Mouse (Mus musculus): Measurements from ENCODE around the gene Gprin2.

Gene Gprin2

GRCm38 (mm10) chr14:34201231-34202035, at the start of gene Gprin2:
TSS of gene Gprin2 (minus strand) at chr14:34201653.
- DNase-seq, result peak; percentile 38

- no peak for DNase-seq
Measured at GRCm38 (mm10) chr14:34240676-34241075, 39.2 kb upstream of the Gprin2 start.

- no peak for DNase-seq
Measured at GRCm38 (mm10) chr14:34240263-34240662, 38.8 kb upstream of the Gprin2 start.

GRCm38 (mm10) chr14:34234630-34235380, 33.4 kb upstream of the Gprin2 start:
- DNase-seq, result peak; percentile 83

GRCm38 (mm10) chr14:34233846-34234245, 32.4 kb upstream of the Gprin2 start:
- DNase-seq, result no peak

GRCm38 (mm10) chr14:34232866-34233680, 31.6 kb upstream of the Gprin2 start:
- DNase-seq, result no peak

GRCm38 (mm10) chr14:34232340-34232739, 30.9 kb upstream of the Gprin2 start:
- DNase-seq, result no peak

- no peak for DNase-seq
Measured at GRCm38 (mm10) chr14:34228830-34229506, 27.5 kb upstream of the Gprin2 start.

- no peak for DNase-seq
Measured at GRCm38 (mm10) chr14:34227981-34228380, 26.5 kb upstream of the Gprin2 start.

- DNase-seq, result peak; percentile 15
Measured at GRCm38 (mm10) chr14:34226566-34226965, 25.1 kb upstream of the Gprin2 start.

- DNase-seq, result no peak
Measured at GRCm38 (mm10) chr14:34225986-34226385, 24.5 kb upstream of the Gprin2 start.

GRCm38 (mm10) chr14:34223362-34223898, 22.0 kb upstream of the Gprin2 start:
- DNase-seq, result no peak

GRCm38 (mm10) chr14:34221416-34222077, 20.1 kb upstream of the Gprin2 start:
- no peak for DNase-seq

- DNase-seq, result no peak
Measured at GRCm38 (mm10) chr14:34220426-34220825, 19.0 kb upstream of the Gprin2 start.

- DNase-seq, result peak; percentile 12
Measured at GRCm38 (mm10) chr14:34219786-34220198, 18.3 kb upstream of the Gprin2 start.

- no peak for DNase-seq
Measured at GRCm38 (mm10) chr14:34219295-34219694, 17.8 kb upstream of the Gprin2 start, which contains the start of gene Syt15. TSS of gene Syt15 (plus strand) at chr14:34219595.

GRCm38 (mm10) chr14:34215451-34216127, 14.1 kb upstream of the Gprin2 start:
- peak; percentile 76 for DNase-seq

GRCm38 (mm10) chr14:34209942-34210341, 8.5 kb upstream of the Gprin2 start:
- DNase-seq, result no peak

GRCm38 (mm10) chr14:34209080-34209479, 7.6 kb upstream of the Gprin2 start:
- no peak for DNase-seq

GRCm38 (mm10) chr14:34208651-34209050, 7.2 kb upstream of the Gprin2 start:
- peak; percentile 47 for DNase-seq

GRCm38 (mm10) chr14:34207996-34208395, 6.5 kb upstream of the Gprin2 start:
- DNase-seq, result no peak
